Mouse (Mus musculus): ENCODE results near the gene Gm21797. TPM values are rescaled to one million over a fixed set of nuclear protein-coding genes. Genes with fewer than 3 reads are reported as not detected.
"Not testable (repeated sequence)": the region's sequence is repeated elsewhere in the genome, so short reads cannot be mapped to it uniquely, and the experiment has no call there.

Gm21797 gene
- not detected for total RNA-seq (2021)

DNA sequence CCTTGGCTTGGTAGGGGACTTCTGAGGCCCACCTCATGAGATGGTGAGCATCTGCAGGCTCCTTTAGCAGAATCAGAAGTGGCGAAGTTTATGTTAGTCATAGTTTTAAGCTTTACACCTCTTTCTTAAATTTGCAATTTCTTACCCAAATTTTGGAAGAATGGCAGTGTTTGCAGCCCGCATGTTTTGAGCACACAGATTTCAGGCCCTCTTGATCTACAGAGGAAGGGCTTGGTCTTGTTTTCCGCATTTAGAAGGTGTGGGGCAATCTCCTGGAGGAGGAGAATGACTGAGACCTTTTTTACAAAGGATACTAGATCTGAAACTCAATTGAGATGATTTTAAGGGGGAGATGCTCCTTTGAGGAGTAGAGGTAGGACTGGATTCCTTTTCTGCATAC lies at the start of gene Gm21797:
Gene Gm21797 (minus strand): TSS at position 101 of the 400 bp plus-strand sequence.
- intact Hi-C loops (cut with DNase I), result not testable (repeated sequence)

DNA sequence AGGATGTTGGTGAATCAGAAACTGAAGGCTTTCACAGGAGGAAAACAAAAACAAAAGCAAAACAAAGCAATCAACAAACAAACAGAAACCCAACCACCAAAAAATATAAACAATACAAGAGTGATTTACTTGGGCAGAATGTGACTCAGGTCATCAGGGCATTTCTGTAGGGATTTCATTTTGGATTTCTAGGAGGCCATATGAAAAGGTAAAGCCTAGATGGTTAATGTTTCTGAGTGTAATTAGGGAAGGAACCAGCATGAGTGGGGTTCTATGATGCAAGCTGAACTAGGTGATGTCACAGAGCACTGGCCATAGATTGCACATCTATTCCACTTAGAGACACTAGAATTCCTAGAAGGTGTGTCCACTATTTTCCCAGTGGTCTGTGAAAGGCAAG lies 29.0 kb upstream of the Gm21797 start, which contains the start of gene Gm20795:
Gene Gm20795 (plus strand): TSS at position 301 of the 400 bp plus-strand sequence.
- intact Hi-C loops (cut with DNase I); DNase-seq (ENCODE audit: low spot score in 2 of 2): not testable (repeated sequence)

More for the DNA sequence above, at the start of gene Gm21797:
- not testable (repeated sequence) for DNase-seq (ENCODE audit: low spot score in 2 of 2)

Other genes with a start within 250 kb of the Gm21797 start
- not detected for gene Gm21852, start 123.8 kb downstream of the Gm21797 start, total RNA-seq (2021)
- not detected for gene Gm20795, start 29.1 kb upstream of the Gm21797 start, total RNA-seq (2021)

All from left cerebral cortex, postnatal 36 days (tissue).